Mouse (Mus musculus) heart, embryonic 12.5 days (tissue): Measurements from ENCODE around the gene Gprc6a. TPM values are rescaled to one million over a fixed set of nuclear protein-coding genes. Genes with fewer than 3 reads are reported as not detected.

Source experiments
- ATAC-seq: fragments of 200-750 bp; cut with Nextera tagmentation; 2 replicates; pipeline ENCODE4 v1.8.0; 2017; ENCODE audit warnings: moderate TSS enrichment, moderate library complexity; ENCODE audit not compliant: insufficient number of reproducible peaks, low FRiP score
- H3K27ac ChIP-seq: fragments of 300-500 bp; sonication (generic); 2 replicates; pipeline ENCODE4 v1.5.1; 2016; ENCODE audit warnings: mild to moderate bottlenecking, moderate library complexity; ENCODE audit not compliant: poor library complexity, severe bottlenecking
- H3K27me3 ChIP-seq: fragments of 300-500 bp; sonication (generic); replicated peaks from 2 replicates; pipeline ENCODE4 v1.6.1; 2016; ENCODE audit warnings: mild to moderate bottlenecking, moderate library complexity
- H3K36me3 ChIP-seq: fragments of 300-500 bp; sonication (generic); 2 replicates; pipeline ENCODE4 v1.6.1; 2016; ENCODE audit warnings: mild to moderate bottlenecking, moderate library complexity
- H3K4me1 ChIP-seq: fragments of 300-500 bp; sonication (generic); replicated peaks from 2 replicates; pipeline ENCODE4 v1.6.1; 2016; ENCODE audit warnings: mild to moderate bottlenecking
- H3K4me2 ChIP-seq: fragments of 300-500 bp; sonication (generic); 2 replicates; pipeline ENCODE4 v1.6.1; 2016; ENCODE audit warnings: mild to moderate bottlenecking, moderate library complexity
- H3K4me3 ChIP-seq: fragments of 300-500 bp; sonication (generic); 2 replicates; pipeline ENCODE4 v1.5.1; 2016; ENCODE audit warnings: mild to moderate bottlenecking
- H3K9ac ChIP-seq: fragments of 300-500 bp; sonication (generic); 2 replicates; pipeline ENCODE4 v1.6.1; 2016; ENCODE audit warnings: mild to moderate bottlenecking, moderate library complexity
- H3K9me3 ChIP-seq: fragments of 300-500 bp; sonication (generic); replicated peaks from 2 replicates; pipeline ENCODE4 v1.6.1; 2016; ENCODE audit warnings: mild to moderate bottlenecking, moderate library complexity
- WGBS: fragments of 180-500 bp; shearing (Covaris S2); methylation state at CpG from one replicate; pipeline ENCODE4 v1.1.7; 2016; 5-methylcytosine and 5-hydroxymethylcytosine counted together
- polyA plus RNA-seq: library from polyadenylated mRNA; unstranded; fragments of >200 nt; fragmentation: Nextera tagmentation; extraction: Ambion mirVana; gene quantifications from 2 replicates; pipeline ENCODE4 v1.2.1, GENCODE M21; 2016

Gprc6a gene
- polyA plus RNA-seq, 1 experiment from 2014 or later = not detected

DNA sequence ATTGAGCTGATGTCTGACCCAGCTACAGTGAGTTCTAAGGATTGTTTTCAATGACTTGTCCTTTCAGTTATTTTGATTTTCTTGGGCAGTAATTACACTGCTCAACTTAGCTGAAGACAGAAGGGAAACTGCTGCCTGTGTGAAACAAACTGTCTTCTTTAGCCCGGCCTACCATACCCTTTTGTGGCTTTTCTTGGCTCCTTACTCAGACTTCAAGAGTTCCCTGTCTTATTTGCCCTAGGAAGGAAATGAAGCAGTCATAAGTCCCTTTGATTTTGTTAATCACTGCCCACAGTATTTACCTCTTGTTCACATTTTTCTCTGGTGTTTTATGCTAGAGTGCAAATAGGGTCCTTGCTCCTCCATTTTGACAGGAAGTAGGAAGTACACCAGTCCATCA is 46.9 kb downstream of the Gprc6a start:
- WGBS = 61% methylated on average over 1 of the region's 1 CpGs
- Histone ChIP-seq H3K27ac (no peak overlapping the region), H3K9ac (no peak overlapping the region), H3K4me2 (no peak overlapping the region), H3K4me3 (no peak overlapping the region), H3K4me1 (no peaks in the 10 kb centered on the region), H3K27me3 (no peaks in the 10 kb centered on the region; the same call in 1 of the 2 replicates), H3K36me3 (no peaks in the 10 kb centered on the region), H3K9me3 (no peaks in the 10 kb centered on the region)
- ATAC-seq = no peak

DNA sequence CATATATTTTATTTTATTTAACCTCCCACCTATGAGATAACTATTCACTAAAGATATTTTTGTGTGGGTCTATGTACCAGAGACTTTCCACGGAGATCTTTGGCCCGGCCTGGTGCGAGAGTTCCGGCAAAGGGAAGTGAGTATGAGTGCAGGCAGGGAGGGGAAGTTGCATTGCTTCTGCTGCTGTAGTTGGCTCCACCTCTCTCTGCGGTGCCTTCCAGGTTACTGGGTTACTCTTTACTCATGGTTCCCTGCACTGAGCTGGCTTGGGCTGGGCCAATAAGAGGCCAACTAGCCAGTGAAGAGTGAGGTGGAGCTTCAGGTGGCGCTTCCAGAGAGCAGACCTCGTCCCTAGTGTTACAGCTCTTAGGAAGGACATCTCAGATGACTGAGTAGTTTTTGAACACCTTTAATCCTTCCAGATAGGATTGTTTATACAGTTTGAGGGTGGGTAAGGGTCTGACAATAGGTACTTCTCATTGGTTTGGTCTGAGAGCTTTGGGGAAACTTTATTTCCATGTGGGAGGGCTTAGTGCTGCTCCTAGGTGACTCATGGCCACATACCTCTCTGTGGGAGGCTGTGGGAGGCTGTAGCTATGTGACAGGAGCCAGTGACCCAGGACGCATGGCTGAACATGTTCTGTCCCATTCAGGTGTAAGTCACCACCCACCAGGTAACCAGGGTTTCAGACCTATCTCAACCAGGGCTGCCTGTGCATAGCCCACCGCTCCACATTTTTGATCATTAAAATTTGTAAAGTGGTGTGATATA is 59.9 kb downstream of the Gprc6a start:
- H3K4me1 ChIP-seq = no peaks in the 10 kb centered on the region
- ATAC-seq = no peak
- H3K36me3 ChIP-seq = no peaks in the 10 kb centered on the region
- H3K27me3 ChIP-seq = no peaks in the 10 kb centered on the region
- 70% methylated on average over 9 of the region's 9 CpGs for WGBS
- H3K4me2 ChIP-seq = no peak overlapping the region
- no peaks in the 10 kb centered on the region for H3K9me3 ChIP-seq
- no peak overlapping the region for H3K27ac ChIP-seq
- no peak overlapping the region for H3K9ac ChIP-seq
- H3K4me3 ChIP-seq = no peak overlapping the region

Other genes with a start within 250 kb of the Gprc6a start
- gene Gm49339, start 150.8 kb downstream of the Gprc6a start, polyA plus RNA-seq = not detected in 2 replicates
- gene Lilr4b, start 150.8 kb downstream of the Gprc6a start, polyA plus RNA-seq = 0.18 and 0.43 TPM in 2 replicates
- 1.1 and 1.4 TPM in 2 replicates for gene Lilrb4a, start 140.5 kb downstream of the Gprc6a start, polyA plus RNA-seq
- 0.42 TPM in 1 of 2 replicates, not detected in the other for gene Fam162b, start 40.9 kb downstream of the Gprc6a start, polyA plus RNA-seq
- not detected in 2 replicates for gene Rfx6, start 46.3 kb upstream of the Gprc6a start, polyA plus RNA-seq